Mouse (Mus musculus) olfactory bulb, adult 2 months (tissue): ENCODE results near the gene Fcrla. TPM values are rescaled to one million over a fixed set of nuclear protein-coding genes. Genes with fewer than 3 reads are reported as not detected.
A peak's percentile ranks its signal among the peaks of the same experiment; 100 is the strongest.

Experiments used
- H3K27ac ChIP-seq: fragments of 200-500 bp; 2 replicates; pipeline ENCODE4 v1.5.1; 2012; ENCODE audit warnings: low read depth, low read length; ENCODE audit not compliant: insufficient read depth
- H3K4me1 ChIP-seq: fragments of 200-500 bp; 2 replicates; pipeline ENCODE4 v1.6.1; 2012; ENCODE audit warnings: low read length; ENCODE audit not compliant: control insufficient read depth, insufficient read depth
- H3K4me3 ChIP-seq: fragments of 200-500 bp; 2 replicates; pipeline ENCODE4 v1.5.1; 2012; ENCODE audit warnings: mild to moderate bottlenecking, low read depth, low read length, moderate library complexity; ENCODE audit not compliant: insufficient read depth
- CTCF ChIP-seq: fragments of 200-500 bp; IDR thresholded peaks from 2 replicates; pipeline ENCODE4 v1.5.1; 2012; ENCODE audit warnings: low read depth, mild to moderate bottlenecking, low read length, moderate library complexity; ENCODE audit not compliant: insufficient read depth
- POLR2A ChIP-seq: fragments of 200-500 bp; IDR thresholded peaks from 2 replicates; pipeline ENCODE4 v1.6.1; 2012; ENCODE audit warnings: mild to moderate bottlenecking, low read depth, low read length, moderate library complexity; ENCODE audit not compliant: insufficient read depth
- WGBS: fragments of 180-500 bp; shearing (Covaris S2); methylation state at CpG from one replicate; pipeline ENCODE4 v1.1.7; 2018; 5-methylcytosine and 5-hydroxymethylcytosine counted together
- polyA plus RNA-seq: library from polyadenylated mRNA; stranded (reverse); fragments of >200 nt; gene quantifications from 2 replicates; pipeline ENCODE4 v1.2.4, GENCODE M21; 2012; ENCODE audit warnings: low replicate concordance; ENCODE audit not compliant: missing spikeins, insufficient read depth, insufficient read length

Gene Fcrla
- polyA plus RNA-seq, 1 experiment: not detected

GRCm38 (mm10) chr1:170884390-170884789 lies 43.0 kb downstream of the Fcrla start:
- peak overlapping the region; percentile 60; the same call in 1 of the 2 replicates for H3K4me3 ChIP-seq
- TF ChIP-seq CTCF (no peak), POLR2A (no peak)
- peaks cover 4% of the 10 kb centered on the region; the same call in 1 of the 2 replicates for H3K4me1 ChIP-seq
- H3K27ac ChIP-seq: no peak overlapping the region
- WGBS: 20% methylated on average over 8 of the region's 8 CpGs

GRCm38 (mm10) chr1:170882915-170883485 lies 44.4 kb downstream of the Fcrla start:
- 83% methylated on average over 5 of the region's 5 CpGs for WGBS
- peaks cover 4% of the 10 kb centered on the region; the same call in 1 of the 2 replicates for H3K4me1 ChIP-seq
- no peak overlapping the region for H3K4me3 ChIP-seq
- TF ChIP-seq POLR2A: no peak
- H3K27ac ChIP-seq: no peak overlapping the region

- WGBS: 92% methylated on average over 5 of the region's 5 CpGs
- Histone ChIP-seq H3K27ac (no peak overlapping the region), H3K4me3 (no peak overlapping the region), H3K4me1 (no peaks in the 10 kb centered on the region)
- TF ChIP-seq POLR2A (no peak), CTCF (no peak)
These were observed 50.5 kb downstream of the Fcrla start for GRCm38 (mm10) chr1:170876906-170877305.

- no peak overlapping the region for H3K27ac ChIP-seq
- no peaks in the 10 kb centered on the region for H3K4me1 ChIP-seq
- no peak overlapping the region for H3K4me3 ChIP-seq
- WGBS: 93% methylated on average over 3 of the region's 3 CpGs
- TF ChIP-seq POLR2A (no peak), CTCF (no peak)
These were observed 51.7 kb downstream of the Fcrla start for GRCm38 (mm10) chr1:170875676-170876075.

GRCm38 (mm10) chr1:170871961-170872360 lies 55.4 kb downstream of the Fcrla start:
- 95% methylated on average over 2 of the region's 2 CpGs for WGBS
- Histone ChIP-seq H3K4me3 (no peak overlapping the region), H3K27ac (no peak overlapping the region), H3K4me1 (no peaks in the 10 kb centered on the region)
- TF ChIP-seq POLR2A: no peak
- no peak for TF ChIP-seq CTCF

GRCm38 (mm10) chr1:170871402-170871801 lies 56.0 kb downstream of the Fcrla start:
- TF ChIP-seq CTCF (no peak), POLR2A (no peak)
- Histone ChIP-seq H3K4me3 (no peak overlapping the region), H3K4me1 (no peaks in the 10 kb centered on the region), H3K27ac (no peak overlapping the region)
- WGBS: 91% methylated on average over 6 of the region's 6 CpGs

- 14% methylated on average over 14 of the region's 14 CpGs for WGBS
- H3K4me3 ChIP-seq: peak overlapping the region; percentile 98
- TF ChIP-seq CTCF (no peak), POLR2A (no peak)
- no peaks in the 10 kb centered on the region for H3K4me1 ChIP-seq
- H3K27ac ChIP-seq: no peak overlapping the region
These were observed 58.5 kb downstream of the Fcrla start for GRCm38 (mm10) chr1:170868905-170869283.

- WGBS: under 1% methylated on average over 33 of the region's 33 CpGs
- H3K4me1 ChIP-seq: no peaks in the 10 kb centered on the region
- H3K4me3 ChIP-seq: peak overlapping the region; percentile 98
- TF ChIP-seq CTCF: no peak
- TF ChIP-seq POLR2A: no peak
- no peak overlapping the region for H3K27ac ChIP-seq
These were observed 59.1 kb downstream of the Fcrla start for GRCm38 (mm10) chr1:170868107-170868904.

GRCm38 (mm10) chr1:170867691-170868105 lies 59.7 kb downstream of the Fcrla start, which contains the start of gene Atf6:
TSS of gene Atf6 (minus strand) at chr1:170867771.
- Histone ChIP-seq H3K4me3 (peak within 1 kb of the TSS; percentile 98), H3K27ac (0 out of 2 replicates have a peak within 1 kb of the TSS, but pooled peaks have one; percentile 16), H3K4me1 (no peaks in the 10 kb centered on the region)
- TF ChIP-seq CTCF (no peak), POLR2A (no peak)
- 1% methylated on average over 25 of the region's 25 CpGs for WGBS

Other genes with a start within 250 kb of the Fcrla start
- not detected in 2 replicates for gene Atf6, start 59.8 kb downstream of the Fcrla start, polyA plus RNA-seq
- not detected in 2 replicates for gene Gm26620, start 42.5 kb downstream of the Fcrla start, polyA plus RNA-seq
- gene Dusp12, start 42.0 kb downstream of the Fcrla start, polyA plus RNA-seq: not detected in 2 replicates
- gene Fcrlb, start 14.6 kb downstream of the Fcrla start, polyA plus RNA-seq: not detected in 2 replicates
- gene Fcgr2b, start 49.0 kb upstream of the Fcrla start, polyA plus RNA-seq: not detected in 2 replicates
- gene Fcgr4, start 91.3 kb upstream of the Fcrla start, polyA plus RNA-seq: not detected in 2 replicates
- not detected in 2 replicates for gene Fcgr3, start 137.4 kb upstream of the Fcrla start, polyA plus RNA-seq
- gene Cfap126, start 186.3 kb upstream of the Fcrla start, polyA plus RNA-seq: not detected in 2 replicates
- gene Sdhc, start 223.0 kb upstream of the Fcrla start, polyA plus RNA-seq: not detected in 2 replicates
- not detected in 2 replicates for gene Mpz, start 223.1 kb upstream of the Fcrla start, polyA plus RNA-seq